In the genomic region with DNA sequence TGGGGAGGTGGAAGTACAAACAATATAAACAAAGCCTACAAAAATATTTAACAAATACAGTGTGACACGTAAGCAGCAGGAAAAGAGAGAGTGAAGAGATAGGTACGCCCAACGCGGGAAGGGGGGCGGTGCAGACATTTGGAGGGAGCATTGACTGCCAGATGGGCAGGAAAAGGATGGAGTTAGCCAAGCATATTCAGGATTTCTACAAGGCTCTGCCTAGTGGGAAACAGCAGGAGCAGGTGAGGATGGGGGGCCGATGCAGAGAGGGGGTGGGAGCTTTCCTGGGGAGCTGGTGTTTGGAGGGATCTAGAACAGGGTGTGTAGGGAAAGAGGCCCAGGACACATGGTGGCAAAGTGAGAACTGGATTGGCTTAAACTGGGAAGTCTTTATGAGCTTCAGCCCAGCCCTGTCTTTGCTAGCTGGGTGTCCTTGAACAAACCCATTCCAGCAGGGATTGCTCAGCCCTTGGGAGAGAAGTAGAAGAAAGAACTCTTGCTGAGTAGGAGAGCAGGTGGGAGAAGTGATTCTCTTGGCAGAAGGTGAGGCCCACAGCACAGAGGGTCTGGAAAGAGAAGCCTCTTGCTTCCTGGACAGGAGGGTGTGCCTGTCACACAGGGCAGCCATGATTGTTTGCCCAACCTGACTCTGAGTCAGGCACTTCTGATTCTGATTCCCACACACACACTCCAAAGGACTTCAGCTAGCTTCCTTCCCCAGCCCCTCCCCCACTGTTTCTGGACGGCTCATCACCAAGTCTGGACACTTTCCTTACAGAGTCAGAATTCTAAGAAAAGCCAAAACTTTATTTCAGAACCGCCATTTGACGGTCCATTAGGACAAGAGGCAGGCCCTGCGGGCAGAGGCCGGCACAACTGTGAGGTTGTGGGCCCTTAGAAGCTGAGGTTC, we compare ENCODE assay signal across 20 mouse cellular contexts. TPM values are rescaled to one million over a fixed set of nuclear protein-coding genes. Genes with fewer than 3 reads are reported as not detected.
DNase-seq lines count a peak whose midpoint lies in the region; ATAC-seq lines count a peak whose summit lies in the region.
"Had no signal": no experiment of that assay in that cellular context is flagged by ENCODE, and none has a peak within 500 bp of the region (broad histone marks: within the 10 kb centered on the region; RNA-seq: fewer than 3 reads in every experiment).

No protein-coding gene starts in this region.

- intact Hi-C loops in heart, postnatal 14 days (cut with DNase I), result no loop called here
- intact Hi-C loops in heart, postnatal 10 days (cut with DNase I), result no loop called here

- no peak overlapping the region for H3K27ac ChIP-seq in forebrain, embryonic 11.5 days (ENCODE audit: low read depth, low read length)
- H3K27ac ChIP-seq: heart, embryonic 13.5 days; macrophage had no signal

- no peaks in the 10 kb centered on the region for H3K27me3 ChIP-seq in forebrain, embryonic 11.5 days (ENCODE audit: control insufficient read depth, insufficient read depth, low read length)
- H3K27me3 ChIP-seq: heart, embryonic 13.5 days had no signal

- H3K4me2 ChIP-seq in forebrain, embryonic 11.5 days (ENCODE audit: low read depth, low read length, severe bottlenecking), result no peak overlapping the region
- H3K4me2 ChIP-seq: heart, embryonic 13.5 days; liver, embryonic 11.5 days; midbrain, embryonic 11.5 days had no signal

- DNase-seq in cerebellum, adult 11-12 months, result peak; percentile 37
- no peak for DNase-seq in cerebellum, postnatal 4 days (ENCODE audit: low spot score in 2 of 2)
- DNase-seq in heart, postnatal 14 days, result peak; percentile 28 to 29
- no peak for DNase-seq in heart, postnatal 10 days
- peak; percentile 23 for DNase-seq in right cerebral cortex, postnatal 25 days
- DNase-seq in right cerebral cortex, postnatal 36 days (ENCODE audit: low spot score in 2 of 2), result no peak
- no peak for DNase-seq in spleen, postnatal 14 days (ENCODE audit: low spot score in 2 of 2)
- DNase-seq in forebrain, embryonic 11.5 days (ENCODE audit: low spot score), result no peak
- DNase-seq: adrenal gland, adult 2 months; kidney, adult 8-10 months; kidney, postnatal 36 days; lung, adult 18-20 months; right cerebral cortex, postnatal 4 days had no signal

- no peaks in the 10 kb centered on the region for H3K36me3 ChIP-seq in forebrain, embryonic 11.5 days (ENCODE audit: control insufficient read depth, insufficient read depth, low read length)
- H3K36me3 ChIP-seq: heart, embryonic 13.5 days had no signal

- WGBS in forebrain, embryonic 11.5 days, result 92% methylated on average over 11 of the region's 11 CpGs

- no peak overlapping the region for H3K9ac ChIP-seq in forebrain, embryonic 11.5 days (ENCODE audit: low read length)
- H3K9ac ChIP-seq: heart, embryonic 13.5 days had no signal

- H3K9me3 ChIP-seq in forebrain, embryonic 11.5 days (ENCODE audit: control insufficient read depth, low read length), result no peaks in the 10 kb centered on the region
- H3K9me3 ChIP-seq: heart, embryonic 13.5 days had no signal

- no peaks in the 10 kb centered on the region for H3K4me1 ChIP-seq in forebrain, embryonic 11.5 days (replicated peaks; ENCODE audit: control insufficient read depth, insufficient read depth, low read length)
- H3K4me1 ChIP-seq: heart, embryonic 13.5 days had no signal

- no peak for ATAC-seq in forebrain, embryonic 11.5 days (replicated peaks; ENCODE audit: low FRiP score)
- ATAC-seq: forebrain, embryonic 14.5 days had no signal

- H3K4me3 ChIP-seq in forebrain, embryonic 11.5 days (ENCODE audit: low read depth, low read length), result no peak overlapping the region
- H3K4me3 ChIP-seq: heart, embryonic 13.5 days had no signal

RNA-seq across cellular contexts. Expression of gene Lipc, which starts 49.0 kb away (rescaled TPM):
- total RNA-seq in heart, postnatal 14 days (2021), result under 1 TPM in 1 of 2 experiments, not detected in 1; 0.36 TPM
- under 1 TPM in 1 of 2 experiments, not detected in 1; 0.27 TPM for total RNA-seq in heart, postnatal 10 days (2021)
- not detected in 2 replicates for polyA plus RNA-seq in forebrain, embryonic 11.5 days (2014; fragmentation: Nextera tagmentation; extraction: Ambion mirVana)
- total RNA-seq: MEL had no signal
- polyA plus RNA-seq: hindbrain, embryonic 11.5 days; midbrain, embryonic 11.5 days had no signal

Comparison
In these comparisons a context has a peak if more than half of its experiments do, and no peak if none do; other contexts are left out.
1. DNase-seq: peak in cerebellum, adult 11-12 months (single experiment), heart, postnatal 14 days (2 of 2) and right cerebral cortex, postnatal 25 days (single experiment); none in cerebellum, postnatal 4 days (0 of 2), heart, postnatal 10 days (0 of 2), right cerebral cortex, postnatal 36 days (0 of 2), spleen, postnatal 14 days (0 of 2) and forebrain, embryonic 11.5 days (single experiment).